Mouse (Mus musculus): ENCODE data around the gene Shld1. TPM values are rescaled to one million over a fixed set of nuclear protein-coding genes. Genes with fewer than 3 reads are reported as not detected.

The Shld1 gene
- polyA plus RNA-seq, 1 experiment, result 13.2 TPM

DNA sequence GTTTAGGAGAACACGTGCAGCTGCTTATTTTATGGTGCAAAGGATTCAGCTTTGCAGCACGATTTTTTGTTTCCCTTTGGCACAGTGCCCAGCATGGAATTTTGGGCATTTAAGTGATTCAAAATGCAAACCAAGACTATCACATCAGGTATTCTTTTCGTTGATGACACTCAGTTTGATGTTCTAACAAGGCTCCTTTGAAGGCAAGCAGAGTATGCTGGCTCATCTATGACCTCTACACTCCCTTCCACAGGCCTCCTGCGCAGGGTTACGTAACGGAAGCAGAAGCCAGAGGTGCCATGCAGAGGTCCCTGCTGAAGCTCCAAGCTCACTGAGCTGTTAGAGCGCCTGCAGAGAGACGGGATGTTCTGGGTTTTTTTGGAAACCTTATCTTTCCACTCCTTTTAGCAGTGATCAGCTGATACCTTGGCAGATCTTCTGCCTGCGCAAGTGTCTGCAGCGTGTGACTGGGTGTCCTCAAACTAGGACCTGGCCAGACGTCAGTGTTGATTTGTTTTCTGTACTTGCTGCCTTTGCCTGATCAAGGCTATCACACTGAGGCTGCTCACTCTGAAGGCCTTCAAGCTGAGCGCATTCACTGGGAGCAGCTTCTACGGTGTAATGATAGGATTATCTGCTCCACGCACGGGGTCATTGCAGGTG, 3.0 kb downstream of the Shld1 start:
- DNase-seq (ENCODE audit: low read depth, low spot score), result no peak
- WGBS, result 70% methylated on average over 15 of the region's 15 CpGs

DNA sequence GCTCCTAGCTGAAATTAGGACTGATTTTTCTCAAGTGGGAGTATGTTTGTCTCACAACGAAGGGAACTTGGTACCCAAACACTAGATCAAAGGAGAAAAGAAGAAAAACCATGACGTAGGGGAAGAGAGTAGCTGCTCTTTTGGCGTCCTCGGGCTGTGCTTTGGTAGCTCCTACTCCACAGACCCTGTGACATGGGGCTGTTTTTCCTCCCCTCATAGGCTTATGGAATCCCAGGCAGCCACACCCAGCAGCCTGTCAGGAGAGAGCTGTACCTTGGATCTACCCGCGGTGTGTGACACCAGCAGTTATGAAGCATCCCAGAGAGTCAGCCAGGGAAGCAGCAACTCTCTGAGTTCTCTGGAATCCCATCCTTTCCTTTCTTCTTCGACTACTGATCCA, 5.0 kb downstream of the Shld1 start:
- 64% methylated on average over 7 of the region's 7 CpGs for WGBS
- DNase-seq (ENCODE audit: low read depth, low spot score), result no peak

DNA sequence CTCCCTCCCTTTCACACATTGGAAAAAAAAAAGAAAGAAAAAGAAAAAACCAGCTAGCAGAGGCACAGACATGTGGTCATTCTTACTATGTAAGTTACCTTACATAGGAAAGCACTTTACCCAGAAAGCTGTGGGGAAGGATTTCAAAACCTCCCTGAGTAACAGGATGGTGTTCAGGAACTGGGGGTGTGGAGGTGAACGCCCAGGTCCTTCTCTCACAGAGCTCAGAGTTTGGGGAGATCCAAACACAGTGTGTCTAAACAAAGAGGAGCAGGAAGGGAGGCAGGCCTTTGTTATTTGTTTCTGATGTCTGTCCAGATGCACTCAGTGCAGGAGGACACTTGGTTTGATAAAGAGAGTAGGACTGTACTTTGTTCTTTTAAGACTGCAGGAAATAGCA, 5.6 kb downstream of the Shld1 start:
- no peak for DNase-seq (ENCODE audit: low read depth, low spot score)
- WGBS, result 62% methylated on average over 1 of the region's 1 CpGs

DNA sequence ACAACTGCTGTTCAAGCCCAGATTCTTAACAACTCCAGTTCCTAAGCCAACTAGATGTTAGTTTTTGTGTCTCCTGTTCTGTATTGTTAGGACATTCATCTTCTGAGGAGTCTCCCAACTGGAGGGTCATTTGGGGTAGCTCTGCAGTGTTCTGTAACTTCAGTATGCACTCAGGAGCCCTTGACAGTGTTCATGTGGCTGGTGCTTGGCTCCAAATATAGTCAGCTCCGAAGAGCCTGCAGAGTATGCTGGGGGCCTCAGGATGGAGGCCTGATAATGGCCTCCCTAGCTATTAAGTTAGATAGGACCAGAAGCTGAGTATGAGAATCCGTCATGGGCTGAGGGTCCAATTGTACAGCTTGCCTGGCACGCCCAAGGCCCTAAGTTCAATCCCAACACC, 7.2 kb downstream of the Shld1 start:
- WGBS, result 89% methylated on average over 3 of the region's 3 CpGs
- DNase-seq (ENCODE audit: low read depth, low spot score), result no peak

DNA sequence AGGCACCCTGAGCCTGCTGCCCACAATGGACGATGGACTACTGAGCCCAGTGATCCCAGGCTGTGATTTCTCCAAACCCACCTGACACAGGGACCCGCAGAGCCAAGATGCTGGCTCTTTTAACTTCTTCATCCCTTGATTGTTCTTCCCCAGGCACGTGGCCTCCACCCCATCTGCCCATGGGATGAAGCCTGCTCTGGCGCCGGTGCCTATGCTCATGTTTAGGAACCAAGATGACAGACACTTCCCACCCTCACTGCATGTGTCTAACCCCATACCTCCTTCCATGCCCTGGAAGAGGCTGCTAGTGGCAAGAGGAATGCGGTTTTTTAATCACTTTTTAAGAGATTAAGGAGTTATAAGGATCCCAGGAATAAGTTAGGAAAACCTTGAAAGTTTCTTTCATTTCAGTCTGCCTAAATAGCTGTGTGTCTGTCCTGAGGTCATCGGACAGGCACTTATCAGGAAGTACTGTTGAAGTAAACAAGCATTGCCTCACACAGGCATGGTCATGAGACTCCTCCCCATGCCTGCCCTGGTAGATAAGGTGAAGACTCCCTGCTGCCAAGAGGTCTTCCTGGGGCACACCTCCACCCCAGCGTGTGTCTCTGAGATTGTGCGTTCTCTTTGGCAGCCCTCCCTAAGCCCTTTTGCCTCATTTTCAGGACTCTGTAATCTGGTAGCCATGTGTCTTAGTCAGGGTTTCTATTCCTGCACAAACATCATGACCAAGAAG, 8.8 kb downstream of the Shld1 start:
- no peak for DNase-seq (ENCODE audit: low read depth, low spot score)
- WGBS, result 68% methylated on average over 9 of the region's 9 CpGs

DNA sequence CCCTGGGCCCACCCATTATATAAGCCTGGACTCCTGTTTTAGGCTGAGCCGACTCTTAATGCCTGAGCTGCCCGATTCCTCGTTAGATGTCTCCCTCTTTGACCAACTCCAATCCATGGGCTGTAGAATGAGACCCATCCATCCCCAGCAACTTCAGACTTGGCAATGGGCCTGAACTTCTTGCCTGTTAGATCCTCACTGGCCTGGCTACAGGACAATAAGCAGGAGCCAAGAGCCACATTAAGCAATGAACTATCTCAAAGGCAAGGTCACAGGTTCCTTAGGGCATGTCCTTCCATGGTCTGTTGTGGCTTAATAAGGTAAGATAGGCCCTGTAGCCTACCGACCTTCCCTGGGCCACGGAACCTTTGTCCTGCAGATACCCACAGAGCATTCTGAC, 9.8 kb downstream of the Shld1 start:
- no peak for DNase-seq (ENCODE audit: low read depth, low spot score)
- WGBS, result 80% methylated on average over 5 of the region's 5 CpGs

DNA sequence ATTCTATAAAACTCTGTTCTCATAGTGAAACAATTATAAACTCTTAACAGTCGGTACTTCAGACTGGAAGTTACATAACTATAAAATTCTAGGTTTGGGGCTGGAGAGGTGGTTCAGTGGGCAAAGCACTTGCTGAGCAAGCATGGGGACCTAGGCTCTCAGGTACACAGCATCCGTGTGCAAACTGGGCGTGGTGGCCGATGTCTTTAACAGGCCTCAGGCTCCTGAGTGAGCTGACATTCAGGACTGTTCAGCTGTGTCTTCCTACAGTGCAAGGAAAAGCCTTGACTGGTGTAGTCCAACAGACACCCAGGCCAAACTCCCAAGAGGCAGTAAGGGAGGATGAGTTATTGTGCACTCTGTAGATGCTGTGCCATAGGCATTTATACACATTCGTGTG, 10.5 kb downstream of the Shld1 start:
- 39% methylated on average over 5 of the region's 5 CpGs for WGBS
- DNase-seq (ENCODE audit: low read depth, low spot score), result no peak

DNA sequence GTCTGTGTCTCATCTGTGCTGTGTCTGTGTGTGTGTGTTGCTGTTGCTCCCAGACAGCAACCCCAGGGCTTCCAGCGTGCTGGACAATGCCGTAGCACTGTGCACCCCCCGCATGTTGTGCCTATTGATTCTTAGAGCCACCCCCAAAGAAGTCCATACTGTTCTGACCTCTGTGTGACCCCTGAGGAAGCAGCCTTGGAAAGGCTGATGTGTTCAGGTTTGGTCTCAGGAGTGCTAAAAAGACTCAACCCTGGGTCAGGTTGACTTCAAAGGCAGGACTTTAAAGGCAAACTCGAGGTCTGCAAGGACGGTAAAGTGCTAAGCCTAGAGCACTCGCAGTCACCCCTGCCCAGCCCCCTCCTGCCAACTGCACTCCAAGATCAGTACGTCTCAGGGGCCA, 11.0 kb downstream of the Shld1 start:
- 67% methylated on average over 7 of the region's 7 CpGs for WGBS
- no peak for DNase-seq (ENCODE audit: low read depth, low spot score)

DNA sequence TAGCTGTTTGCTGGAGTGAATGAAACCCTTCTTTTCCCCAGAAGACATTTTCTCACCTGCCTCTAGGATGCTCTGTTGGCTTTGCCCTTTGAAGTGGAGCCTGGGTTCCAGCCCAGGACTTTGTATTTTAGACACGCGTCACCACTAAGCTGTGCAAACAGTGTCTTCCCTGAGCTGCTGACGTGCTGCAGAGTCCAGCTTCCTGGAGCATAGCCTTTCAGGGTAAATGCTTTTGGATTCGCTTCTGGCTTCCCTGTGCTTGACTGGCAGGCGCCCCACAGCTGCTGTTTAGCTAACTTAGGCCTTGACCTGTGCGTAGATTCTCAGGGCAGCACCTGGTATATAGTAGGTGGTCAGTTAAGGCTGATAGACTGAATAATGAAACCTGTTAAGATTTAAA, 11.7 kb downstream of the Shld1 start:
- 28% methylated on average over 6 of the region's 6 CpGs for WGBS
- DNase-seq (ENCODE audit: low read depth, low spot score), result no peak

DNA sequence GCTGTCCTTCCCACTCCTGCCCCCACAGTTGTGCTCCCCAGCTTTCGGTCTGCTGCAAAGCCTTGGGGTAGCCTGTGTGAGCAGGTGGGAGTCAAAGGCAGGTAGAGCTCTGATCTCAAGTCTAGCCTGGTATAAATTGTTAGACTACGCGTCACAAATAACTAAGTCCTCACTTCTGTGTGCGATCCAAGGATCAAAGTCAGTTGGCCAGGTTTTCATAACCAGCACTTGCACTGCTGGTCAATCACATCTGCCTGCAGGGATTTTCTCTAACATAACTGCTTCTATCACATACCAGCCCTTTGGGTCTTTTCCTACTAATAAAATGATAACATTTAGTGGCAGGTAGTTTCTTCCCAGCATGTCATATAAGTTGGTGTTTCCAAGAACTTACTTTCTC, 14.2 kb downstream of the Shld1 start:
- no peak for DNase-seq (ENCODE audit: low read depth, low spot score)
- WGBS, result 98% methylated on average over 4 of the region's 4 CpGs

DNA sequence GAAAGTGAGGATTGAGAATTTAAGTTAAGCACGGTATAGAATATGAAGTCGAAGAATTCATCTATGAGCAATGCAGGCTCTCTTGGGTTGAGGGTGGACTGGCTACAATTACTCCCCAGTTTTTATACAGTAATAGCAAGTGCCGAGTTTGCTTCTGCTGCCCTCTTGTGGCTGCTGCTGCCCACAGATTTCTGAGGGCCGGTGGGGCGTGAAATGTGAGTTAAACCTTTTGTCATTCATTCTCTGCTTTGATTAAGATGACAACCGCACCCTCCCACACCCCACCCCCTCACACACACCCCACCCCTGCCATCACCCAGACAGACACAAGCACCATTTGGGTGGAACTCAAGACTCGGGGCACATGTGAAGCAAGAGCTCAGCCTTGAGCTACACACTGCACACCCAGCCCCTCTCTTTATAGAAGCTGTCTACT, 14.7 kb downstream of the Shld1 start:
- no peak for DNase-seq (ENCODE audit: low read depth, low spot score)
- 17% methylated on average over 7 of the region's 7 CpGs for WGBS

DNA sequence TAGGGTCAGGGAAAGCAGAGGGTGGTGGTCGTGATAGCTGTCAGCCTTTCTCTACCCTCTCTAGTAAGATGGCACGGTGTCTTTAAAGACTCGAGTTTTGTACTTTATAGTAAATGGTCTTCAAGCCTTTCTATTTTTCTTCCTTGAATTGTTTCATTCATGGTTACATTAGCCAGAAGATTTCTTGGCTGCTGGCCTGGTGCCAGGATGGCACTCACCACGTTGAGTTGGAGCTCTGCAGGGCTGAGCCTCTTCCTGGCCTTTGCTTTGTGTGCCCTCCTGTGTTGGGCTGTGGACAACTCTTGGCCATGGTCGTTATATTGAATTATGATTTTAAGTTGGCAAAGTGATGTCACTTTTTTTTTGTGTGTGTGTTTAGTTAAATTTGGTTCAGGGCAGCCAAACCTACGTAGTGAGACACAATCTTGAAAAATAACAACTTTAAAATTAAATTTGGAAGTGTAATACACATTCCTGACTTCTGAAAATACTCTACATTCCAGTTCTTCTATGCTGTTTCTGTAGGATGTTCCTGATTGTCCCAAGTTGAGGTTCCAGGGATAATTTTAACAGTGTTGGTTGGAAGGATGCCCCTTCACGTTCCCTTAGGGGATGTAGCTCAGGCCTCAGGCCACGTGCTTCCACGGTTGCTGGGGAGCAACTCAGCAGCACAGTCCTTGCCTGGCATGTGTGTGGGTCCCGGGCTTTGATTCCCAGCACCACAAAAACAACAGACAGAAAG, 18.7 kb downstream of the Shld1 start:
- 79% methylated on average over 10 of the region's 10 CpGs for WGBS
- DNase-seq (ENCODE audit: low read depth, low spot score), result no peak

DNA sequence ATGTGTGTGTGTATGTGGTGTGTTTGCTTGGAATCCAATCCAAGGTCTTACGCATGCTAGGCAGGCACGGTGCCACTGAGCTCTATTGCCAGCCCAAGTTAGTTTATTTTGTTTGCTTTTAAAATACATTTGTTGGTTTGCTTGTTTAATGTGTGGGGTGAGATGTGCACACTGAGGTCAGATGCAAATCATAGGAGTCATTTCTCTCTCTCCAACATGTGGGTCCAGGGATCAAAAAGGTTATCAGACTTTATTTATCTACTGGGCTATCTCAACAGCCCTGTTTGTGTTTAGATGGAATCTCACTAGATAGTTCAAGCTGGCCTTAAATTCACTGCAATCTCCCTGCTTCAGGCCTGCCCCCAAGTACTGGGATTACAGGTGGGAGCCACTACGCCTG, 19.6 kb downstream of the Shld1 start:
- no peak for DNase-seq (ENCODE audit: low read depth, low spot score)

DNA sequence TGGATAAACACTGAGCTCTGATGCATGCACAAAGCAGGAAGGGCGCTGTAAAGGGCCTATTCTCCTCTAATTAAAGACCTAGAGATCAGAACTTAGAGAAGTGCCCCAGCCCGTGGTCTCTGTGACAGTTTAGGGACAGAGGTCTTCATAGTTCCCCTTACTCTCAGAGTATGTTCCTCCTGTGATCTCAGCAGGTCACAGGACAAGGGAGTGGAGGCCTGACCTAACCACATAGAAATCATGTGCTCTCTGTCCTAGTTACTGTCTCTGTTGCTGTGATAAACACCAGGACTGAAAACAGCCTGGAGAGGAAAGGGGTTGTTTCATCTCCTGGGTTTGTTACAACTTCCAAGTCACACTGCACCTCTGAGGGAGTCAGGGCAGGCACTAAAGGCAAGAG, 23.8 kb downstream of the Shld1 start:
- no peak for DNase-seq (ENCODE audit: low read depth, low spot score)
- 75% methylated on average over 2 of the region's 2 CpGs for whole genome bisulfite sequencing

More for the DNA sequence above, 19.6 kb downstream of the Shld1 start:
- 57% methylated on average over 3 of the region's 3 CpGs for WGBS

DNA sequence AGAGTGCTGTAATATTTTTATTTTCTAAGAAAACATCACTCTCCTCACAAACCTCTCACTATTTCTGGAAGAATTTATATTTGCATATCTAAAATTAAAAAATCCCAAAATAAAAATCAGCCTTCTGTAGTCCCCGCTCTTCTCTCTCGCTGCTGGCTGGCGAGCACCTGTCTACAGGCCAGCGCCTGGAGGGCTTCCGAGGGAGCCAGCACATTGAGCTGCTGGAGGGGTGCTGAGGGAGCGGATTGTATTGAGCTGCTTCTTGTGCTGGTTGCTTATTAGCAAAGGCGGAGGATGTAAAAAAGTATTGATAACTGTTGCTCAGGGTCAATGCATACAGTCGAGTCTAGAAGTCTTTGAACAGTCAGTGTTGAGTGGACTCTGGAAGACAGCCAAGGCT, 25.3 kb downstream of the Shld1 start:
- 75% methylated on average over 8 of the region's 8 CpGs for WGBS
- no peak for DNase-seq (ENCODE audit: low read depth, low spot score)

DNA sequence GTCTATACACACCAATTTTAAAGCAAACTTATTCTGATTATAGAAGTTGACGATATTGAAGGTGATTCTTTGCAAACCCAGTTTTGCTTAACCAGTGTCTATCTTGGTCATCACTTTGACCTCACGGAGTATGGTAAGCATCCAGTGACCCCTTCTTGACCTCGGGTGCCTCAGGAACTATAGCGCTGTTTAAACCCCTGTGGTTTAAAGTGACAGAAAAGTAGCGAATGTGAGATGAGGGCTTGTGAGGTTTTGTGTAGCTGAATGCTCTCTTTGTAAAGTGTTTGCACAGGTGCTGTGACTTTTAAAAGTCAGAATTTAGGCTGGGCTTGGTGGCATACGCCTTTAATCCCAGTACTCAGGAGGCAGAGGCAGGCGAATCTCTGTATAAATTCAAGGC, 27.8 kb downstream of the Shld1 start:
- 90% methylated on average over 7 of the region's 7 CpGs for WGBS
- DNase-seq (ENCODE audit: low read depth, low spot score), result no peak

DNA sequence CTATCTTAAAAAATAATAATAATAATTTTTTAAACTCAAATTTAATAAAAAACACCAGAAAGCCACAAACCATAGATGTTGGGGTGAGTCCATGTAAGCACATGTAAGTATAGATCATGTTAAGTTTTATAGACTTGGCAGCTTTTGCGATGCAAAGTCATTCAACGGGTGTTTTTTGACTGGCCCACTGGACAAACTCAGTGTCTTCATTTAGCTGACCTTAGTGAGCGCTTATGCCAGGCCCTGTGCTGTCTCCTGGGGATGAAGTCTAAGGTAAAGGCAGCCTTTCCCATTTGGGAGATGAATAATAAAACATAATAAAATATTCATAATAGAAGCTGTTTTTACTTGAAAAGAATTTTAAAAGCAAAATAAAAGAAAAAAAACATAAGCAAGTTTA, 28.2 kb downstream of the Shld1 start:
- 77% methylated on average over 3 of the region's 3 CpGs for WGBS
- DNase-seq (ENCODE audit: low read depth, low spot score), result no peak

DNA sequence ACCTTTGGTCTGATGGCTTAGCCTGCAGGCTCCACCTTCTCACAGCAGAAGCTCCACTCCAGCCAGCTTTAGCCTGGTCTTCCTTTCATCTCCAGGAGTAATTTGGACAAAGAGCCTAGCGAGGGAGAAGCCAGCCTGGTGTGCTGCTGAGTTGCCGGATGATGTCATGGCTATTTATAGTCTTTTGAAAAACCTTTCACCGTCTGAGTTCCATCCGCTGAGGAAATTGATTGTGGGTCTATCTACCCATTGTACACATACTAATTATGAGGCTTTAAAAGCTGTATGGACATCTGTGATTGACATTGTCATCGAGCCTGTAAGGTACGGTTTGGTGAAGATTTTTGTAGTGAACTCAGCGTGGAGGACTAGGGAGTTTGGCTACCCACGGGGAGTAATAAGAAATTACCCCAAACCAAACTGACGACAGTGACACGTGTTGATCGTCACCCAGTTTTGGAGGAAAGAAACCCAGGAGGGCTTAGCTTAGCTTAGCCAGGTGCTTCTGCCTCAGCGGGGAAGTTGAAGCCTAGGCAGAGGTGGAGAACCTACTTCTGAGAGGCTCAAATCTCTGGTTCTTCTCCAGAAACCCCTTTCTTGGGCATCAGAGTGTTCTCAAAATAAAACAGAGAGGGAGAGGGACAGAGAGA, 28.8 kb downstream of the Shld1 start:
- DNase-seq (ENCODE audit: low read depth, low spot score), result no peak
- WGBS, result 61% methylated on average over 12 of the region's 12 CpGs

DNA sequence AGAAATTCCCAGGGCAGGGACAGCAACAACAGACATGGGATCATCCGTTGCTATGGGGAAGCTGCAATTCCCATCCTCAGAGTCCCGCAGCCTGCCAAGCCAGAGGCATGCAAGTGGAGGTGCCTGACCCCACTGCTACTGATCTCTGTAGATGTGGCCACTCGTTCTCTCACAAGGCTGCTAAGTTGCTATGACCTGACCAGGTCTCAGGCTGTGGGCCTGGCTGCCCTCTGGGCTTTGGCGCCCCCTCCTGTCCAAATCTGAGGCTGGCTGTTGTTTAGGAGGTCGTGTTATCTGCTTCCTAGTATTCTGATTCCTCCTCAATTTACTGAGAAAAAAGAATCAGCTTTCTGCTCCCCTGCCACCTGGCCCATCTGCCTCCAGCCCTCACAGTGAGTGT, 29.4 kb downstream of the Shld1 start:
- DNase-seq (ENCODE audit: low read depth, low spot score), result no peak
- WGBS, result 32% methylated on average over 5 of the region's 5 CpGs

DNA sequence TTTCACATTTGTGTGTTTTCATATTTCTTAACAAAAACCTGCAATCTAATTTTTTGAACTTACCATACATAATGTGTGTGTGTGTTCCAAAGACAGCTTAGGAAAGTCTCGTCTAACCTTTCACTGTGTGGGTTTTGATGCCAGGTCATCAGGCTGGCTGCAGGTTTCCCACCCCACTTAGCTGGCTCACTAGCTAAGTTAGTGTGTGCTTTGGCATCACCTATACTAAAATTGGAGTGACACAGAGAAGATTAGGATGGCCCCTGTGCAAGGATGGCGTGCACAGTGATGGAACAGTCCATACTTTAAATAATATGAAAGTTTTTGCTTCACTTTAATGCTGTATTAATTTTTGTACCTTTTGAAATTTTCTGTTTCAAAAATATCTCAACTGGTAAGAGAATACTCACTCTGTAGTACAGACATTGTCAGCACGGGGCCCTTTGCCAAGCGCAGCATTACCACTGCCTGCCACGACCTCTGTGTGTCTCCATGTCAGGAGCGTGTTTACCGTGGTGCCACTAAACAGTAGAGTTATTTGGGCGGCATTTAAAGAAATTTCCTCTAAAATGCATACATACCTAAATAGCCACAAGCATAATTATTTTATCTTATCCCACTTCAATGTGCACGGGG, 30.3 kb downstream of the Shld1 start:
- 94% methylated on average over 9 of the region's 9 CpGs for WGBS
- no peak for DNase-seq (ENCODE audit: low read depth, low spot score)

Measured in large intestine, adult 2 months (tissue).